Mouse (Mus musculus) urinary bladder, postnatal 10 days (tissue): ENCODE measurements around the gene Trappc3.

Experiments used
- DNase-seq: peaks from one replicate; pipeline ENCODE4 v3.0.0; 2022; ENCODE audit warnings: low spot score

The Trappc3 gene

DNA sequence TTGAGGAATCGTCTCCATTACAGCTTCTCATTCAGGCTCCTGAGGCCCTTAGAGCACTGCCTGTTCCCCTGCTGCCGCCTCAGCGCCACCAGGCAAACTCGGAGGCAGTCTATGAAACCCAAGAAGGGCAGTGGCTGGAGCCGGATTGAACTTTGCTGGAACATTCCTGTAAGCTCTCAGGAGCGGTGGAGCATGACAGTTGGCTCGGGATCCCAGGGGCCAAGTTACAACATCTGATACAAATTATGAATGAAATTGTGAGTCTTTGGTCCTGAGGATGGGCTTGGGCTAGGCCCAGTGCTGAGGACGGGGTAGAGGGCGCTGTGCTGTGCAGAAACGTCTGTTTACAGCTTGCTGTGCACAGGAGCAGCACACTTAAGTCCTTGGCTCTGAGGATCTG, 52.3 kb downstream of the Trappc3 start:
- no peak for DNase-seq

DNA sequence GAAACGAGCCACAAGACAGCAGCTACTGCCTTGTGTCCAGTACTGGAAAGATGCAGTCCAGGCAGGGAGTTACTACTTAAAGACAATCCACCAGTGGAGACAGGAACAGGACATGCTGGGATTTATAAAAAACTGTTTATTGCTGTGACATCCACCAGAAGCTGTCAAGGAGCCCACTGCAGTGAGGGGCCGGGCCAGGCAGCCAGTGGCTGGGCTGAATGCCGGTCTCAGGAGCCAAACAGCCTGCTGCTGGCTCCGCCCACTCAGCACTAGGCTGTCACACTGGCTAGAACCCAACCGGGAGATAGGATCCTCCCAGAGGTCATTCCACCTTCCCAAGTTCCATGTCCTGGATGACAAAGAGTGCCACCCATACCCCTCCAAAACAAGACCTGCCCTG, 53.8 kb downstream of the Trappc3 start:
- no peak for DNase-seq

DNA sequence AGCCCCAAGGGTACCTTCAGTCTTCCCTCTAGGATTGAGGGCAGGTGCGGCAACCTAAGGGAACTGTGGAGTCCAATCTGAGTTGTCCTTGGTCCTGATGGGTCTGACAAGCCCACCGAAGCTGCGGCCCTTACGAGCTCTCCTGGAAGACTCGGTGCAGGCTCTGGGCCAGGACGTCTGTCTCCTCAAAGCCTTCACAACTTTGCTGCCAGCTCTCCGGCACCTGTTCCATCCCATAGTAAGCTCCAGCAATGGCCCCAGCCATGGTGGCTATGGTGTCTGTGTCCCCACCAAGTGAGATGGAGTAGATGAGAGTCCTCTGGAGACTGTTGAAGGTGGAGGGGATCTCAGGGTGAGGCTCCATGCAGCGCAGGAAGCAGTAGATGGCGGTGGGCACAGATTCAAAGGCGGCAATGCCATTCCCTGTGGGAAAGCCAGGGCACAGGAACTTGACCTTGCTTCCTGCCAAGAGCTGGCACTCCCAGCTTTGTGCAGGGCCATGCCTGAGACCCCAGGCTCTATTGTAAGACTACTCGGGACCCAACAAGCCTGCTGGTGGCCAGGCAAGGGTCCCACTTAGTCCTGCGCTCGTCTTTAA, 54.4 kb downstream of the Trappc3 start:
- no peak for DNase-seq

DNA sequence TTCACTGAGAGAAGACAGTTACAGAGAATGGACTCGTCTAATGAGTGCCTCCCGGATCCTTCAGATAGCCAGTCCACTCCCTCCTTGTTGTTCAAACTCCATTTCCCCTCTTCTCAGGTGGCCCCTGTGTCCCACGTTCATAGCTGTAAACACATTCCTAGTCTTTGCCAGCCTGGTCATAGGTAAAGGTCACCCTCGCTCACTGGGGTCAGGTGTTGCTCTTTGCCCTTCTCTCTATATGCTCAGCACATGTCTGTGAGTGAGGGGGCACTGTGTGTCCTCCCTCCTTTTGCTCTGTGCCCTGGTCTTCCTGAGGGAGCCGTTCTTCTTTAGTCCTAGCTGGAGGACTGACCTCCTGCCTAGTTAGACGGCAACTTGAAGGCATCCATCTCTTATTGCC, 57.7 kb downstream of the Trappc3 start:
- DNase-seq: no peak

DNA sequence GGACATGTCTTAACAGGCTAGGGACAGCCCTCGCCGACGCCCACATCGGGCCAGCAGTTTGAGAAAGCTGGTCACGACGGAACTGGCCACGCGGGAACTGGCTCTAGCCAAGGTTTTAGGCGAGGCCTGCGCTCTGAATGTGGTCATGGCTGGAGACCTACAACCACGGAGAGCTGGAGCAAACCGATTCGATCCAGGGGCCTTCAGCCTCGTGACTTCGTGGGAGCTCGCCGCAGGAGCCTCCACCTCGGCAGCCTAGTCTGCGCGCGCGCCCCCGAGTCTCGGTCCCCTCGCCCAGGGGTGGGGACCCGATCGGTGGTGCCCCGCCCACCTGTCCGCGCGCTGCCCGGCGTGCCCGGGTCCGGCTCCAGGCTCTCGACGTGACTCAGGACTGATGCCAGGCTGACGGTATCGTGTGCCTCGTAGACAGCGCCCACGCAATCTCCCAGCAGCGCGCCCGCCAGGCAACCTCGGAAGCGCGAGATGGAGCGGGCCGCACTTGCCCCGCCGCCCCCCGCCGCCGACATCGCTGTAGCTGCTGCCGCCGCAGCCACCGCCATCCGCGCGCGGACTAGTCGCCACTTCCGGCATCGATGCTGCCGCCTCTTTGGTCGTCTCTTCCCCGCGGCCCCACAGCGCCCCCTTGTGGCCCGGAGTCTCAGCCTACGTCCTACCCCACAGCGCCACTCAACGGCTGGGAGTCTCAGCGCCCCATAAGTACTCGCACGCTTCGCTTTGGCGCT, 59.2 kb downstream of the Trappc3 start, which contains the start of gene Adprhl2:
Adprhl2 (minus strand) TSS at position 593 of the 743 bp plus-strand sequence.
- peak; percentile 99 for DNase-seq

DNA sequence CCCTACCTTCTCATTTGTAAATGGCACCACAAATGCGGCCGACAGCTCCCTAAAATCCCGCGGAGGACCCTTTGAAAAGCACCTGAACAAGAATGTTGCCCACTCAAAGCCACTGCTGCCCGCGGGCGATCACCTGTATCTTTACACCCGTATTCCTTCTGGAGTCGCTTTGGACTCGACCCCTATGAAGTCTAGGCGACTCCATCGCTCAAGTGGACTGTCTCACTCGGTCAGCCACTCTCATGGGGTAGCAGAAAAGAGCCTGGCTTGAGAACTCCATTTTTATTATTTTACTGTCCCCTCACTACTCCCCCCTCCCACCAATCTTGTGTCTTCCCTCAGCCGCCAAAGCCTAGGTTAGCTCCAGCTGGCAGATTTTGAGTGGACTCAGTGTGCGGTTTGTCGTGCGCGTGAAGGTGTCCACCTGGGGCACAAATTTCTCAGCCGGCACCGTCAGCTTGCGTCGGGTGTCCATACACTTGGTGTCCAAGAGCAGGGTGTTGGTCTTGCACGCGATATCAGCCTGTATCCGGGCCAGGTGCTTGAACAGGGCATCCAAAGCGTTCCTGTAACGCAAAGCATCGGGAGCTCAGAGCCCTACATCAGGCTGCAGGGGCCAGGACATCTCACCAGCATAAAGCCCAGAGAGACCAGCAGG, 59.9 kb downstream of the Trappc3 start:
- no peak for DNase-seq

DNA sequence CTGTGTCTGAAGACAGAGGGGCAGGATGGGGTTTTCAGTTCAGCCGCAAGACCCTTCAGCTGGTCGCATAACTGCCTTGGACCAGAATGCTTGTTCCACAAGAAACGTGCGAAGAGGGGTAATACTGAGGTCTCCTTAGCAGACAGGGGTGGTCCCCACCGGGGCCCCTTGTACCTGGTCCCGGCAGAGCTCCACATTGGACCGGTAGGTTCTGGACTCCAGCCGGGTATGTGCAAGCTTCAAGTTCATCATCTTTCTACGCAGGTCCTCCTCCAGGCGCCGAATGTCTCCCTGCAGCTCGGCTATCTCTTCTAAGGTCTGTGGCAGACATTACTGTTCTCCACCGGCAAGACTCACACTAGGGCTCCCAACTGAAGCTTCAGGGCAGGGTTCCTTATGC, 60.5 kb downstream of the Trappc3 start:
- no peak for DNase-seq

DNA sequence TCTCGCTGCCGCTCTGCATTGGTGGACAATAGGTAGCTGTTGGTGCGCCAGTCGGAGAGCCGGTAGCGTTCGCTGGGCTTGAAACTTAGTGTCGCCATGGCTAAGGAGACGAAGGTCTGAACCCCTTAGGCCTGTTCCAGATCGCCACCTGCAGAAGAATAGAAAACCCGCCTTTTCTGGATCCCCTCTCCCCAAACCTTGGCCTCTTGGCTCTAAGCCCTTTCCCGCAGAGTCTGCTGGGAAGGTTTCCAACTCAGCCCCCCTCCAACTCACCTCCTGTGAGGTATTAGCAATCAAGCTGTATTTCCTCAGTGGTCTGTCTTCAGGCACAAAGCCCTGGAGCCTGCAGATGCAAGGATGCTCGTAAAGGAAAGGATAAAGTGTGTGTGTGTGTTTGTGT, 62.7 kb downstream of the Trappc3 start:
- no peak for DNase-seq

DNA sequence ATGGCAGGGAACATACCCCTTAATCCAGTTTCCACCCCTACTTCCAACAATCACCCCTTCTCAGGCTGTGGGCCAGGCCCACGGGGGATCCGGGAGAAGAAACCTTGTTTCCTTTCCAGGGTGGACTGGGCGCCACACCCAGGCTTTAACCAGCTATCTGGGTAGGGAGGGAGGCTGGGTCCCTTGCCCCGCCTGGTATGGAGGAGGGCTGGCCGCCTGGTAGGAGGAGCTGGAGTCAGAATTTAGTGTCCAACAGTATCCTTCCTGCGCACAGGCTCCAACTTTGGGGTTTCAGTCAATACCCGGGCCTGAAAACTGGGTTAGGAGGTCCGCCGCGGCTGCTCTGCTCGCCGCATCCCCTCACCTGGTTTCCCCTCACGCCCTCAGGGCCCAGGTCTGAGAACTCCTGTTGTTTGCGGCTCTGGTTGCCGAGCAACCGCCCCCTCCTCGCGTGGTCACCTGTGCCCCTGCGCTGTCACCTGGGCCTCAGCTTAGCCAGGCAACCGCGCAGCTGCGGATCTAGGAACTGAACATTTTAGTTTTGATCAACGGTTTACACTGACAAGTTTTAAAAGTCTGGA, 63.2 kb downstream of the Trappc3 start, which contains the start of gene Tekt2:
Tekt2 (minus strand) TSS at position 408 of the 581 bp plus-strand sequence.
- DNase-seq: no peak
